Mouse (Mus musculus): Measurements from ENCODE around the gene Dmgdh. TPM values are rescaled to one million over a fixed set of nuclear protein-coding genes. Genes with fewer than 3 reads are reported as not detected.
A peak's percentile ranks its signal among the peaks of the same experiment; 100 is the strongest.

Gene Dmgdh
- polyA plus RNA-seq, 1 experiment from 2014 or later: 0.24 TPM

GRCm38 (mm10) chr13:93773704-93774315 lies 99.6 kb downstream of the Dmgdh start:
- Histone ChIP-seq H3K27me3 (replicated peaks; ENCODE audit: control insufficient read depth, insufficient read depth, low read length) (no peaks in the 10 kb centered on the region), H3K36me3 (ENCODE audit: control insufficient read depth, insufficient read depth, low read length) (no peaks in the 10 kb centered on the region), H3K9me3 (ENCODE audit: control insufficient read depth, low read length) (no peaks in the 10 kb centered on the region), H3K4me3 (ENCODE audit: low read length) (no peak overlapping the region), H3K4me2 (ENCODE audit: low read length) (no peak overlapping the region), H3K4me1 (ENCODE audit: control insufficient read depth, insufficient read depth, low read depth, low read length) (peaks cover 7% of the 10 kb centered on the region), H3K9ac (ENCODE audit: low read depth, low read length) (no peak overlapping the region), H3K27ac (ENCODE audit: low read depth, low read length) (no peak overlapping the region)
- WGBS: 68% methylated on average over 7 of the region's 7 CpGs
- ATAC-seq: no peak

- WGBS: 84% methylated on average over 5 of the region's 5 CpGs
- Histone ChIP-seq H3K4me3 (ENCODE audit: low read length) (no peak overlapping the region), H3K27ac (ENCODE audit: low read depth, low read length) (no peak overlapping the region), H3K4me2 (ENCODE audit: low read length) (no peak overlapping the region), H3K9me3 (ENCODE audit: control insufficient read depth, low read length) (peaks cover 3% of the 10 kb centered on the region; the same call in 1 of the 2 replicates), H3K4me1 (ENCODE audit: control insufficient read depth, insufficient read depth, low read depth, low read length) (peaks cover 6% of the 10 kb centered on the region), H3K36me3 (ENCODE audit: control insufficient read depth, insufficient read depth, low read length) (no peaks in the 10 kb centered on the region), H3K27me3 (replicated peaks; ENCODE audit: control insufficient read depth, insufficient read depth, low read length) (no peaks in the 10 kb centered on the region), H3K9ac (ENCODE audit: low read depth, low read length) (no peak overlapping the region)
- ATAC-seq: no peak
Measured at GRCm38 (mm10) chr13:93782823-93783222, 108.6 kb downstream of the Dmgdh start.

- no peak overlapping the region for H3K4me2 ChIP-seq (ENCODE audit: low read length)
- H3K9ac ChIP-seq (ENCODE audit: low read depth, low read length): no peak overlapping the region
- no peaks in the 10 kb centered on the region for H3K27me3 ChIP-seq (replicated peaks; ENCODE audit: control insufficient read depth, insufficient read depth, low read length)
- peaks cover 6% of the 10 kb centered on the region for H3K4me1 ChIP-seq (ENCODE audit: control insufficient read depth, insufficient read depth, low read depth, low read length)
- H3K36me3 ChIP-seq (ENCODE audit: control insufficient read depth, insufficient read depth, low read length): no peaks in the 10 kb centered on the region
- WGBS: 85% methylated on average over 3 of the region's 3 CpGs
- peaks cover 3% of the 10 kb centered on the region; the same call in 1 of the 2 replicates for H3K9me3 ChIP-seq (ENCODE audit: control insufficient read depth, low read length)
- ATAC-seq: no peak
- H3K27ac ChIP-seq (ENCODE audit: low read depth, low read length): no peak overlapping the region
- no peak overlapping the region for H3K4me3 ChIP-seq (ENCODE audit: low read length)
Measured at GRCm38 (mm10) chr13:93785329-93785728, 111.1 kb downstream of the Dmgdh start.

GRCm38 (mm10) chr13:93786051-93786450 lies 111.8 kb downstream of the Dmgdh start:
- Histone ChIP-seq H3K27ac (ENCODE audit: low read depth, low read length) (no peak overlapping the region), H3K4me2 (ENCODE audit: low read length) (no peak overlapping the region), H3K4me1 (ENCODE audit: control insufficient read depth, insufficient read depth, low read depth, low read length) (peaks cover 6% of the 10 kb centered on the region), H3K27me3 (replicated peaks; ENCODE audit: control insufficient read depth, insufficient read depth, low read length) (no peaks in the 10 kb centered on the region), H3K36me3 (ENCODE audit: control insufficient read depth, insufficient read depth, low read length) (no peaks in the 10 kb centered on the region), H3K4me3 (ENCODE audit: low read length) (no peak overlapping the region), H3K9me3 (ENCODE audit: control insufficient read depth, low read length) (peaks cover 3% of the 10 kb centered on the region; the same call in 1 of the 2 replicates), H3K9ac (ENCODE audit: low read depth, low read length) (no peak overlapping the region)
- 75% methylated on average over 2 of the region's 2 CpGs for WGBS
- peak; percentile 57; the same call in 1 of the 2 replicates for ATAC-seq

GRCm38 (mm10) chr13:93787647-93788046 lies 113.4 kb downstream of the Dmgdh start:
- no peak overlapping the region for H3K4me2 ChIP-seq (ENCODE audit: low read length)
- peaks cover 2% of the 10 kb centered on the region; the same call in 1 of the 2 replicates for H3K27me3 ChIP-seq (replicated peaks; ENCODE audit: control insufficient read depth, insufficient read depth, low read length)
- H3K9ac ChIP-seq (ENCODE audit: low read depth, low read length): no peak overlapping the region
- 54% methylated on average over 8 of the region's 8 CpGs for WGBS
- H3K9me3 ChIP-seq (ENCODE audit: control insufficient read depth, low read length): no peaks in the 10 kb centered on the region
- H3K27ac ChIP-seq (ENCODE audit: low read depth, low read length): peak overlapping the region; percentile 29; the same call in 1 of the 2 replicates
- no peaks in the 10 kb centered on the region for H3K36me3 ChIP-seq (ENCODE audit: control insufficient read depth, insufficient read depth, low read length)
- peaks cover 6% of the 10 kb centered on the region for H3K4me1 ChIP-seq (ENCODE audit: control insufficient read depth, insufficient read depth, low read depth, low read length)
- H3K4me3 ChIP-seq (ENCODE audit: low read length): no peak overlapping the region
- no peak for ATAC-seq

GRCm38 (mm10) chr13:93792945-93793642 lies 118.9 kb downstream of the Dmgdh start:
- 52% methylated on average over 11 of the region's 11 CpGs for WGBS
- no peaks in the 10 kb centered on the region for H3K4me1 ChIP-seq (ENCODE audit: control insufficient read depth, insufficient read depth, low read depth, low read length)
- ATAC-seq: peak; percentile 83

GRCm38 (mm10) chr13:93793643-93794182 lies 119.5 kb downstream of the Dmgdh start:
- ATAC-seq: peak; percentile 46; the same call in 1 of the 2 replicates
- no peaks in the 10 kb centered on the region for H3K4me1 ChIP-seq (ENCODE audit: control insufficient read depth, insufficient read depth, low read depth, low read length)
- peaks cover 2% of the 10 kb centered on the region; the same call in 1 of the 2 replicates for H3K27me3 ChIP-seq (replicated peaks; ENCODE audit: control insufficient read depth, insufficient read depth, low read length)
- H3K36me3 ChIP-seq (ENCODE audit: control insufficient read depth, insufficient read depth, low read length): no peaks in the 10 kb centered on the region
- no peak overlapping the region for H3K9ac ChIP-seq (ENCODE audit: low read depth, low read length)
- no peak overlapping the region for H3K4me2 ChIP-seq (ENCODE audit: low read length)
- no peaks in the 10 kb centered on the region for H3K9me3 ChIP-seq (ENCODE audit: control insufficient read depth, low read length)
- H3K27ac ChIP-seq (ENCODE audit: low read depth, low read length): no peak overlapping the region
- no peak overlapping the region for H3K4me3 ChIP-seq (ENCODE audit: low read length)
- WGBS: 71% methylated on average over 10 of the region's 10 CpGs

More at GRCm38 (mm10) chr13:93792945-93793642, 118.9 kb downstream of the Dmgdh start:
- no peaks in the 10 kb centered on the region for H3K36me3 ChIP-seq (ENCODE audit: control insufficient read depth, insufficient read depth, low read length)
- H3K27me3 ChIP-seq (replicated peaks; ENCODE audit: control insufficient read depth, insufficient read depth, low read length): peaks cover 2% of the 10 kb centered on the region; the same call in 1 of the 2 replicates
- H3K27ac ChIP-seq (ENCODE audit: low read depth, low read length): no peak overlapping the region
- H3K9ac ChIP-seq (ENCODE audit: low read depth, low read length): no peak overlapping the region
- no peak overlapping the region for H3K4me2 ChIP-seq (ENCODE audit: low read length)
- no peaks in the 10 kb centered on the region for H3K9me3 ChIP-seq (ENCODE audit: control insufficient read depth, low read length)
- H3K4me3 ChIP-seq (ENCODE audit: low read length): no peak overlapping the region

- 83% methylated on average over 5 of the region's 5 CpGs for WGBS
- no peak overlapping the region for H3K4me3 ChIP-seq (ENCODE audit: low read length)
- no peak for ATAC-seq
- no peak overlapping the region for H3K9ac ChIP-seq (ENCODE audit: low read depth, low read length)
- H3K4me2 ChIP-seq (ENCODE audit: low read length): no peak overlapping the region
- H3K9me3 ChIP-seq (ENCODE audit: control insufficient read depth, low read length): no peaks in the 10 kb centered on the region
- H3K27me3 ChIP-seq (replicated peaks; ENCODE audit: control insufficient read depth, insufficient read depth, low read length): no peaks in the 10 kb centered on the region
- no peaks in the 10 kb centered on the region for H3K4me1 ChIP-seq (ENCODE audit: control insufficient read depth, insufficient read depth, low read depth, low read length)
- H3K27ac ChIP-seq (ENCODE audit: low read depth, low read length): no peak overlapping the region
- no peaks in the 10 kb centered on the region for H3K36me3 ChIP-seq (ENCODE audit: control insufficient read depth, insufficient read depth, low read length)
Measured at GRCm38 (mm10) chr13:93797011-93797600, 122.9 kb downstream of the Dmgdh start.
